13 mouse cellular contexts compared by ENCODE assay signal in the genomic region with DNA sequence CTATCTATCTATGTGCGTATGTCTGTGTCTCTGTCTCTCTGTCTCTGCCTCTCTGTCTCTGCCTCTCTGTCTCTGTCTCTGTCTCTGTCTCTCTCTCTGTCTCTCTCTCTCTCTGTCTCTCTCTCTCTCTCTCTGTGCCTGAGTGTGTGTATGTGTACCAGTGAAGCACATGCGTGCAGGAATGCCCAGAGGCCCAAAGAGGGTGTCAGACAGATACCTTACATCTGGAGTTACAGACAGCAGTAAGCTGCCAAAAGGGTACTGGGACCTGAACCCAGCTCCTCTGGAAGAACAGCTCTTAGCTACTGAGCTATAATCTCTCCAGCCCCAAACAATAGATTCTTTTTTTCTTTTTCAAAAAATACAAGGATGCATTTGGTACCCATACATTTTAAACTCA.
"Had no signal": no experiment of that assay in that cellular context is flagged by ENCODE, and none has a peak within 500 bp of the region (broad histone marks: within the 10 kb centered on the region; RNA-seq: fewer than 3 reads in every experiment).

No protein-coding gene starts in this region.

- H3K9ac ChIP-seq: limb, embryonic 12.5 days; limb, embryonic 15.5 days; liver, embryonic 14.5 days; liver, postnatal 0 days; midbrain, embryonic 15.5 days had no signal

- H3K4me3 ChIP-seq: limb, embryonic 12.5 days; limb, embryonic 15.5 days; megakaryocyte, embryonic 14.5 days; midbrain, embryonic 10.5 days; midbrain, embryonic 15.5 days had no signal

- H3K36me3 ChIP-seq: midbrain, embryonic 15.5 days had no signal

- H3K9me3 ChIP-seq: limb, embryonic 12.5 days; limb, embryonic 15.5 days; midbrain, embryonic 10.5 days; midbrain, embryonic 15.5 days had no signal

- H3K27me3 ChIP-seq: limb, embryonic 12.5 days; limb, embryonic 15.5 days; megakaryocyte, embryonic 14.5 days; midbrain, embryonic 15.5 days had no signal

- ATAC-seq: liver, postnatal 0 days; lung, postnatal 0 days had no signal

- DNase-seq: left cerebral cortex, postnatal 4 days; liver, postnatal 0 days; lung, postnatal 36 days; thymus, adult 18-20 months; thymus, postnatal 36 days had no signal

- H3K27ac ChIP-seq: limb, embryonic 12.5 days; limb, embryonic 15.5 days; liver, embryonic 14.5 days had no signal

- H3K4me2 ChIP-seq: limb, embryonic 12.5 days; limb, embryonic 15.5 days; liver, embryonic 11.5 days; midbrain, embryonic 15.5 days had no signal

- H3K4me1 ChIP-seq: megakaryocyte, embryonic 14.5 days had no signal
